Mouse (Mus musculus) erythroid progenitor cell, adult 5-6 weeks (primary cell): Measurements from ENCODE around the gene Scaf11. TPM values are rescaled to one million over a fixed set of nuclear protein-coding genes. Genes with fewer than 3 reads are reported as not detected.

ENCODE experiments used
- total RNA-seq, 2 experiments: library from RNA; stranded (forward) in 1 of 2; stranded (reverse) in 1 of 2; fragments of 150-400 nt in 1 of 2; fragments of 186-747, 209-891 nt in 1 of 2; gene quantifications; 2 replicates each; pipeline versions ENCODE4 v1.2.3 to v1.2.4; 2015 to 2017; ENCODE audit warnings: low replicate concordance in 2 of 2

The Scaf11 gene
- total RNA-seq, 2 experiments from 2014 or later, result 91.4 to 122 TPM

Other genes with a start within 250 kb of the Scaf11 start
- 81.3 and 89.0 TPM in 2 replicates for gene Arid2, start 173.3 kb downstream of the Scaf11 start, total RNA-seq (2015; ENCODE audit: low replicate concordance)
- 78.7 and 94.4 TPM in 2 replicates for gene Arid2, start 173.3 kb downstream of the Scaf11 start, total RNA-seq (2017; ENCODE audit: low replicate concordance)
- 10.8 and 13.0 TPM in 2 replicates for gene Slc38a1, start 182.1 kb upstream of the Scaf11 start, total RNA-seq (2015; ENCODE audit: low replicate concordance)
- gene Slc38a1, start 182.1 kb upstream of the Scaf11 start, total RNA-seq (2017; ENCODE audit: low replicate concordance), result 7.4 and 11.2 TPM in 2 replicates
- 58.0 and 85.9 TPM in 2 replicates for gene Slc38a2, start 238.9 kb upstream of the Scaf11 start, total RNA-seq (2015; ENCODE audit: low replicate concordance)
- gene Slc38a2, start 238.9 kb upstream of the Scaf11 start, total RNA-seq (2017; ENCODE audit: low replicate concordance), result 38.4 and 47.4 TPM in 2 replicates